8 mouse cellular contexts compared by ENCODE assay signal in genomic region chr5:137338663-137339289, GRCm38 (mm10). TPM values are rescaled to one million over a fixed set of nuclear protein-coding genes. Genes with fewer than 3 reads are reported as not detected.
DNase-seq lines count a peak whose midpoint lies in the region; ATAC-seq and TF ChIP-seq lines count a peak whose summit lies in the region.

No protein-coding gene starts in this region.

- H3K27me3 ChIP-seq in hindbrain, embryonic 14.5 days (ENCODE audit: control insufficient read depth, insufficient read depth, low read length) = no peaks in the 10 kb centered on the region
- no peaks in the 10 kb centered on the region for H3K27me3 ChIP-seq in liver, embryonic 14.5 days (ENCODE audit: control insufficient read depth, insufficient read depth, low read length)
- H3K27me3 ChIP-seq in neural tube, embryonic 13.5 days = no peaks in the 10 kb centered on the region; the same call in 1 of the 2 replicates

- peaks cover 18% of the 10 kb centered on the region for H3K4me1 ChIP-seq in hindbrain, embryonic 14.5 days (replicated peaks; ENCODE audit: control insufficient read depth, insufficient read depth, low read length)
- H3K4me1 ChIP-seq in liver, embryonic 14.5 days (replicated peaks; ENCODE audit: control insufficient read depth in 2 of 2, insufficient read depth in 2 of 2, low read length in 1 of 2) = peaks cover 2 to 20% of the 10 kb centered on the region in 2 experiments; a peak in 2 of 4 replicates
- H3K4me1 ChIP-seq in neural tube, embryonic 13.5 days (replicated peaks) = peaks cover 32% of the 10 kb centered on the region

- peak; percentile 64 to 89 for DNase-seq in adrenal gland, adult (ENCODE audit: inconsistent age in 2 of 2, low spot score in 1 of 2)
- DNase-seq in adrenal gland, adult 18-20 months (ENCODE audit: low spot score in 2 of 2) = no peak
- DNase-seq in adrenal gland, postnatal 36 days = peak; percentile 44 to 62
- DNase-seq in gastrocnemius, adult 18-20 months (ENCODE audit: low spot score) = peak; percentile 59
- DNase-seq in hindbrain, embryonic 14.5 days (ENCODE audit: low spot score) = peak; percentile 67
- DNase-seq in liver, embryonic 14.5 days (ENCODE audit: low read depth in 3 of 3, low spot score in 3 of 3) = no peak
- DNase-seq in layer of hippocampus, adult 8-10 months (ENCODE audit: low spot score in 2 of 2) = no peak

- H3K4me3 ChIP-seq in hindbrain, embryonic 14.5 days (replicated peaks; ENCODE audit: low read length) = peak overlapping the region; percentile 40
- H3K4me3 ChIP-seq in liver, embryonic 14.5 days (ENCODE audit: insufficient read depth in 1 of 2, low read depth in 2 of 2, low read length in 2 of 2) = peak overlapping the region; percentile 56 to 82
- H3K4me3 ChIP-seq in neural tube, embryonic 13.5 days = peak overlapping the region; percentile 42

- peak; percentile 14 for ATAC-seq in hindbrain, embryonic 14.5 days (ENCODE audit: low FRiP score)
- peak; percentile 34 for ATAC-seq in liver, embryonic 14.5 days (ENCODE audit: insufficient read depth)
- ATAC-seq in neural tube, embryonic 13.5 days (ENCODE audit: low read depth) = peak; percentile 15; the same call in 1 of the 2 replicates

- peak overlapping the region; percentile 87 for H3K4me2 ChIP-seq in hindbrain, embryonic 14.5 days (replicated peaks)
- H3K4me2 ChIP-seq in liver, embryonic 14.5 days (ENCODE audit: low read depth) = peak overlapping the region; percentile 83
- H3K4me2 ChIP-seq in neural tube, embryonic 13.5 days = peak overlapping the region; percentile 83

- WGBS in hindbrain, embryonic 14.5 days = 2% methylated on average over 11 of the region's 11 CpGs
- 1% methylated on average over 11 of the region's 11 CpGs for WGBS in liver, embryonic 14.5 days (ENCODE audit: insufficient replicate concordance)
- WGBS in neural tube, embryonic 13.5 days = 1% methylated on average over 11 of the region's 11 CpGs

- peak overlapping the region; percentile 91 for H3K27ac ChIP-seq in hindbrain, embryonic 14.5 days
- no peak overlapping the region for H3K27ac ChIP-seq in liver, embryonic 14.5 days
- peak overlapping the region; percentile 83 for H3K27ac ChIP-seq in neural tube, embryonic 13.5 days (replicated peaks)

- H3K9ac ChIP-seq in hindbrain, embryonic 14.5 days = peak overlapping the region; percentile 62
- H3K9ac ChIP-seq in liver, embryonic 14.5 days (replicated peaks) = peak overlapping the region; percentile 67
- H3K9ac ChIP-seq in neural tube, embryonic 13.5 days = peak overlapping the region; percentile 74

- no peaks in the 10 kb centered on the region for H3K9me3 ChIP-seq in hindbrain, embryonic 14.5 days (ENCODE audit: control insufficient read depth, low read length)
- no peaks in the 10 kb centered on the region for H3K9me3 ChIP-seq in liver, embryonic 14.5 days (ENCODE audit: control insufficient read depth, low read length)
- no peaks in the 10 kb centered on the region for H3K9me3 ChIP-seq in neural tube, embryonic 13.5 days

- H3K36me3 ChIP-seq in hindbrain, embryonic 14.5 days (replicated peaks; ENCODE audit: control insufficient read depth, insufficient read depth) = no peaks in the 10 kb centered on the region
- H3K36me3 ChIP-seq in liver, embryonic 14.5 days (replicated peaks; ENCODE audit: control insufficient read depth, insufficient read depth, low read depth) = no peaks in the 10 kb centered on the region
- H3K36me3 ChIP-seq in neural tube, embryonic 13.5 days = no peaks in the 10 kb centered on the region

- no peak for TF ChIP-seq CTCF in liver, embryonic 14.5 days (IDR thresholded peaks at IDR 0.05; ENCODE audit: low read depth)

- TF ChIP-seq EP300 in liver, embryonic 14.5 days (IDR thresholded peaks at IDR 0.05; ENCODE audit: low read depth) = no peak

RNA-seq across cellular contexts. Expression of gene Slc12a9, which starts 5.4 kb away (rescaled TPM):
- 1 to 10 TPM; 8.4 to 8.6 TPM for total RNA-seq in adrenal gland, adult 18-20 months (2021)
- 10 to 100 TPM in 1 of 2 experiments, 1 to 10 TPM in 1; 8.0 to 11.5 TPM for total RNA-seq in adrenal gland, postnatal 36 days (2021)
- total RNA-seq in gastrocnemius, adult 18-20 months (2021) = 1 to 10 TPM; 2.0 to 2.2 TPM
- 14.9 and 17.6 TPM in 2 replicates for polyA plus RNA-seq in hindbrain, embryonic 14.5 days (2014; fragmentation: Nextera tagmentation; extraction: Ambion mirVana)
- polyA plus RNA-seq in liver, embryonic 14.5 days (2012; rRNA removed) = 2.2 and 2.4 TPM in 2 replicates
- 1.2 TPM in 2 replicates for polyA plus RNA-seq in liver, embryonic 14.5 days (2014; fragmentation: Nextera tagmentation; extraction: Ambion mirVana)
- 26.9 and 27.4 TPM in 2 replicates for polyA plus RNA-seq in neural tube, embryonic 13.5 days (2015; fragmentation: Nextera tagmentation; extraction: Ambion mirVana)
- 10 to 100 TPM; 25.6 to 37.8 (median 32.0) TPM for total RNA-seq in layer of hippocampus, adult 8-10 months (2022)

RNA-seq across cellular contexts. Expression of gene Ephb4, which starts 11.1 kb away (rescaled TPM):
- total RNA-seq in adrenal gland, adult 18-20 months (2021) = 10 to 100 TPM; 42.4 to 47.0 TPM
- total RNA-seq in adrenal gland, postnatal 36 days (2021) = 10 to 100 TPM; 59.4 to 60.6 TPM
- total RNA-seq in gastrocnemius, adult 18-20 months (2021) = 10 to 100 TPM in 1 of 2 experiments, 1 to 10 TPM in 1; 8.2 to 14.4 TPM
- polyA plus RNA-seq in hindbrain, embryonic 14.5 days (2014; fragmentation: Nextera tagmentation; extraction: Ambion mirVana) = 8.7 and 9.0 TPM in 2 replicates
- polyA plus RNA-seq in liver, embryonic 14.5 days (2012; rRNA removed) = 7.8 and 8.2 TPM in 2 replicates
- 5.7 and 6.6 TPM in 2 replicates for polyA plus RNA-seq in liver, embryonic 14.5 days (2014; fragmentation: Nextera tagmentation; extraction: Ambion mirVana)
- polyA plus RNA-seq in neural tube, embryonic 13.5 days (2015; fragmentation: Nextera tagmentation; extraction: Ambion mirVana) = 10.8 and 13.4 TPM in 2 replicates
- total RNA-seq in layer of hippocampus, adult 8-10 months (2022) = 1 to 10 TPM; 5.6 to 7.2 (median 5.9) TPM

RNA-seq across cellular contexts. Expression of gene Trip6, which starts 24.6 kb away (rescaled TPM):
- total RNA-seq in adrenal gland, adult 18-20 months (2021) = 10 to 100 TPM; 30.1 to 39.4 TPM
- 10 to 100 TPM; 36.7 to 38.2 TPM for total RNA-seq in adrenal gland, postnatal 36 days (2021)
- total RNA-seq in gastrocnemius, adult 18-20 months (2021) = 1 to 10 TPM; 2.2 to 4.4 TPM
- 11.1 and 12.2 TPM in 2 replicates for polyA plus RNA-seq in hindbrain, embryonic 14.5 days (2014; fragmentation: Nextera tagmentation; extraction: Ambion mirVana)
- 6.7 and 7.2 TPM in 2 replicates for polyA plus RNA-seq in liver, embryonic 14.5 days (2012; rRNA removed)
- polyA plus RNA-seq in liver, embryonic 14.5 days (2014; fragmentation: Nextera tagmentation; extraction: Ambion mirVana) = 4.9 and 6.4 TPM in 2 replicates
- polyA plus RNA-seq in neural tube, embryonic 13.5 days (2015; fragmentation: Nextera tagmentation; extraction: Ambion mirVana) = 17.7 and 23.8 TPM in 2 replicates
- total RNA-seq in layer of hippocampus, adult 8-10 months (2022) = 1 to 10 TPM; 6.1 to 8.0 (median 6.7) TPM

RNA-seq across cellular contexts. Expression of gene Srrt, which starts 31.3 kb away (rescaled TPM):
- total RNA-seq in adrenal gland, adult 18-20 months (2021) = 100 to 1,000 TPM; 169 to 174 TPM
- total RNA-seq in adrenal gland, postnatal 36 days (2021) = 100 to 1,000 TPM; 103 to 167 TPM
- total RNA-seq in gastrocnemius, adult 18-20 months (2021) = 10 to 100 TPM; 29.6 to 40.8 TPM
- 75.0 and 81.0 TPM in 2 replicates for polyA plus RNA-seq in hindbrain, embryonic 14.5 days (2014; fragmentation: Nextera tagmentation; extraction: Ambion mirVana)
- polyA plus RNA-seq in liver, embryonic 14.5 days (2012; rRNA removed) = 64.1 and 93.4 TPM in 2 replicates
- 50.2 and 56.0 TPM in 2 replicates for polyA plus RNA-seq in liver, embryonic 14.5 days (2014; fragmentation: Nextera tagmentation; extraction: Ambion mirVana)
- 102 and 115 TPM in 2 replicates for polyA plus RNA-seq in neural tube, embryonic 13.5 days (2015; fragmentation: Nextera tagmentation; extraction: Ambion mirVana)
- total RNA-seq in layer of hippocampus, adult 8-10 months (2022) = 100 to 1,000 TPM; 220 to 278 (median 242) TPM

RNA-seq across cellular contexts. Expression of gene Ufsp1, which starts 44.3 kb away (rescaled TPM):
- 10 to 100 TPM in 1 of 2 experiments, 1 to 10 TPM in 1; 8.8 to 10.2 TPM for total RNA-seq in adrenal gland, adult 18-20 months (2021)
- total RNA-seq in adrenal gland, postnatal 36 days (2021) = 10 to 100 TPM; 10.2 to 12.7 TPM
- total RNA-seq in gastrocnemius, adult 18-20 months (2021) = 10 to 100 TPM; 19.1 to 20.8 TPM
- polyA plus RNA-seq in hindbrain, embryonic 14.5 days (2014; fragmentation: Nextera tagmentation; extraction: Ambion mirVana) = 22.3 and 22.6 TPM in 2 replicates
- polyA plus RNA-seq in liver, embryonic 14.5 days (2012; rRNA removed) = 8.2 and 9.4 TPM in 2 replicates
- polyA plus RNA-seq in liver, embryonic 14.5 days (2014; fragmentation: Nextera tagmentation; extraction: Ambion mirVana) = 6.3 and 7.9 TPM in 2 replicates
- 15.1 and 18.3 TPM in 2 replicates for polyA plus RNA-seq in neural tube, embryonic 13.5 days (2015; fragmentation: Nextera tagmentation; extraction: Ambion mirVana)
- 10 to 100 TPM in 3 of 4 experiments, 1 to 10 TPM in 1; 7.4 to 14.7 (median 12.7) TPM for total RNA-seq in layer of hippocampus, adult 8-10 months (2022)

Comparison
In these comparisons a context has a peak if more than half of its experiments do, and no peak if none do; other contexts are left out.
1. DNase-seq: peak in adrenal gland, adult (2 of 2), adrenal gland, postnatal 36 days (2 of 2), gastrocnemius, adult 18-20 months (single experiment) and hindbrain, embryonic 14.5 days (single experiment); none in adrenal gland, adult 18-20 months (0 of 2), liver, embryonic 14.5 days (0 of 3) and layer of hippocampus, adult 8-10 months (0 of 2).
2. Peak in every context shown above with its lines, with median percentiles within 50 percentile points of each other: ATAC-seq, H3K4me2 ChIP-seq, H3K4me3 ChIP-seq and H3K9ac ChIP-seq.